Mouse (Mus musculus): Measurements from ENCODE around the gene Calr.

The Calr gene

DNA sequence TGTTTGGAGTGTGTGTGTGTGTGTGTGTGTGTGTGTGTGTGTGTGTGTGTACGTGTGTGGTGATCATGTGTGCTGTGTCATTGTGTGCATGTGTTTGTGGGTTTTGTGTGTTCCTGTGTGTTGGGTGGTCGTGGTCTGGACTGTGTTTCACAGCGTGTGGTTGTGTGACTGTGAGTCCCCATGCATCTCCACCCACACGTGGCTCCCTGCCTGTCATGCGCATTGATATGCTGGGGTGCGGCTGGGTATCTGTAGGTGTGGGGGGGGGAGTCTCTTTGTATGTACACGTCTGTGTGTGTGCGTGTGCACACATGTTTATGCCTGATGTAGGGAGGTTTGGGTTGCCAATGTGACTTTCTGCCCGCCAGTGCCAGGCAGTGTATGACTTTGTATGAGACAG lies 53.6 kb downstream of the Calr start:
- no peak for DNase-seq (ENCODE audit: low read depth in 1 of 2, low spot score in 2 of 2)

DNA sequence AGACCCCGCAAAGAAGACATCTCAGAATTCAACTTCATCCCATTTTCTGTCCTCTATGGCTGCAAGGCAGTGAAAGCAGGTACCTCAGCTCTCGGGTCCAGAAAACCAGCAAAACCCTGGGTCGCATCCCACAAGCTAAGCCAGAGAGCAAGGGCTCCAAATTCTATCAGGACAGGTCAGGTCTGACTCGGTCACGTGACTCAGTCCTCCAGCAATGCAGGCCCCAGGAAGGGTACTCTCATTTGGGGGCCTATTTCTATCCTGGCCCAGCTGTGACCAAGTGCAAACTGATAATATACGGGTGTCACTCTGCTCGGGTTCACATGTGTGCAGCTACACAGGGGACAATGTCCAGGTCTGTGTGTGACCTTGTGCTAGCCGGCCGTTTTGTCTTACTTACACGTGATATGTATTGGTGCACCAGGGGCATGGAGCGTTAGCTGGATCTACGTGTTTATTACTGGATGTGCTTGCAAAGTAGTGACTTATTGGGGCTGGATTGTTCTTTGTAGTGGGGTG lies 54.2 kb downstream of the Calr start:
- no peak for DNase-seq (ENCODE audit: low read depth in 1 of 2, low spot score in 2 of 2)

All from monocyte, adult 2 months (primary cell).